Mouse (Mus musculus): ENCODE results near the gene Tyrp1. TPM values are rescaled to one million over a fixed set of nuclear protein-coding genes. Genes with fewer than 3 reads are reported as not detected.

Tyrp1 gene
- total and polyA plus RNA-seq, 3 experiments, result 0.05 TPM; not detected in 2

GRCm38 (mm10) chr4:80875055-80875454 lies 41.1 kb downstream of the Tyrp1 start:
- no peaks in the 10 kb centered on the region for H3K4me1 ChIP-seq (ENCODE audit: insufficient read depth, low read depth, low read length)
- no peak for TF ChIP-seq POLR2AphosphoS5 (IDR thresholded peaks at IDR 0.05; ENCODE audit: insufficient replicate concordance, low read depth, low read length)
- TF ChIP-seq GATA1 (IDR thresholded peaks at IDR 0.05; ENCODE audit: borderline replicate concordance, low read length), result no peak
- TF ChIP-seq CTCF (IDR thresholded peaks at IDR 0.05; ENCODE audit: low read depth, low read length), result no peak
- TF ChIP-seq GATA2 (IDR thresholded peaks at IDR 0.05; ENCODE audit: borderline replicate concordance, low read depth, low read length), result no peak
- no peak for TF ChIP-seq TAL1 (conservative IDR thresholded peaks at IDR 0.05; ENCODE audit: low read depth, low read length)
- ATAC-seq (ENCODE audit: extremely low read depth, insufficient number of reproducible peaks, low FRiP score, poor library complexity, severe bottlenecking), result no peak
- no peak for DNase-seq (ENCODE audit: low spot score)
- no peaks in the 10 kb centered on the region for H3K27me3 ChIP-seq (ENCODE audit: insufficient read depth, low read length)
- no peak overlapping the region for H3K4me3 ChIP-seq (ENCODE audit: low read depth, low read length)
- no peaks in the 10 kb centered on the region for H3K36me3 ChIP-seq (replicated peaks)
- peaks cover 8% of the 10 kb centered on the region; the same call in 1 of the 2 replicates for H3K9me3 ChIP-seq (replicated peaks)

GRCm38 (mm10) chr4:80881996-80882599 lies 48.2 kb downstream of the Tyrp1 start:
- DNase-seq (ENCODE audit: low spot score) (no peak), ATAC-seq (ENCODE audit: extremely low read depth, insufficient number of reproducible peaks, low FRiP score, poor library complexity, severe bottlenecking) (no peak)
- TF ChIP-seq CTCF (IDR thresholded peaks at IDR 0.05; ENCODE audit: low read depth, low read length), result no peak
- no peak for TF ChIP-seq GATA2 (IDR thresholded peaks at IDR 0.05; ENCODE audit: borderline replicate concordance, low read depth, low read length)
- TF ChIP-seq GATA1 (IDR thresholded peaks at IDR 0.05; ENCODE audit: borderline replicate concordance, low read length), result no peak
- no peak for TF ChIP-seq POLR2AphosphoS5 (IDR thresholded peaks at IDR 0.05; ENCODE audit: insufficient replicate concordance, low read depth, low read length)
- TF ChIP-seq TAL1 (conservative IDR thresholded peaks at IDR 0.05; ENCODE audit: low read depth, low read length), result no peak
- 0 out of 2 replicates have a peak, but pooled peaks cover 3% of the 10 kb centered on the region for H3K9me3 ChIP-seq (replicated peaks)
- no peaks in the 10 kb centered on the region for H3K27me3 ChIP-seq (ENCODE audit: insufficient read depth, low read length)
- no peaks in the 10 kb centered on the region for H3K36me3 ChIP-seq (replicated peaks)
- H3K4me3 ChIP-seq (ENCODE audit: low read depth, low read length), result no peak overlapping the region
- no peaks in the 10 kb centered on the region for H3K4me1 ChIP-seq (ENCODE audit: insufficient read depth, low read depth, low read length)

- H3K4me1 ChIP-seq (ENCODE audit: insufficient read depth, low read depth, low read length), result no peaks in the 10 kb centered on the region
- ATAC-seq (ENCODE audit: extremely low read depth, insufficient number of reproducible peaks, low FRiP score, poor library complexity, severe bottlenecking) (no peak), DNase-seq (ENCODE audit: low spot score) (no peak)
- no peaks in the 10 kb centered on the region for H3K27me3 ChIP-seq (ENCODE audit: insufficient read depth, low read length)
- no peak overlapping the region for H3K4me3 ChIP-seq (ENCODE audit: low read depth, low read length)
- TF ChIP-seq GATA2 (IDR thresholded peaks at IDR 0.05; ENCODE audit: borderline replicate concordance, low read depth, low read length) (no peak), CTCF (IDR thresholded peaks at IDR 0.05; ENCODE audit: low read depth, low read length) (no peak), POLR2AphosphoS5 (IDR thresholded peaks at IDR 0.05; ENCODE audit: insufficient replicate concordance, low read depth, low read length) (no peak), TAL1 (conservative IDR thresholded peaks at IDR 0.05; ENCODE audit: low read depth, low read length) (no peak), GATA1 (IDR thresholded peaks at IDR 0.05; ENCODE audit: borderline replicate concordance, low read length) (no peak)
- no peaks in the 10 kb centered on the region for H3K36me3 ChIP-seq (replicated peaks)
- 0 out of 2 replicates have a peak, but pooled peaks cover 3% of the 10 kb centered on the region for H3K9me3 ChIP-seq (replicated peaks)
These were observed 52.7 kb downstream of the Tyrp1 start for GRCm38 (mm10) chr4:80886631-80887030.

- TF ChIP-seq POLR2AphosphoS5 (IDR thresholded peaks at IDR 0.05; ENCODE audit: insufficient replicate concordance, low read depth, low read length) (no peak), GATA1 (IDR thresholded peaks at IDR 0.05; ENCODE audit: borderline replicate concordance, low read length) (no peak), TAL1 (conservative IDR thresholded peaks at IDR 0.05; ENCODE audit: low read depth, low read length) (no peak), GATA2 (IDR thresholded peaks at IDR 0.05; ENCODE audit: borderline replicate concordance, low read depth, low read length) (no peak), CTCF (IDR thresholded peaks at IDR 0.05; ENCODE audit: low read depth, low read length) (no peak)
- DNase-seq (ENCODE audit: low spot score) (no peak), ATAC-seq (ENCODE audit: extremely low read depth, insufficient number of reproducible peaks, low FRiP score, poor library complexity, severe bottlenecking) (no peak)
- Histone ChIP-seq H3K27me3 (ENCODE audit: insufficient read depth, low read length) (no peaks in the 10 kb centered on the region), H3K4me1 (ENCODE audit: insufficient read depth, low read depth, low read length) (no peaks in the 10 kb centered on the region), H3K9me3 (replicated peaks) (peaks cover 4% of the 10 kb centered on the region; the same call in 1 of the 2 replicates), H3K4me3 (ENCODE audit: low read depth, low read length) (no peak overlapping the region), H3K36me3 (replicated peaks) (no peaks in the 10 kb centered on the region)
These were observed 57.1 kb downstream of the Tyrp1 start for GRCm38 (mm10) chr4:80891004-80891403.

- no peak overlapping the region for H3K4me3 ChIP-seq (ENCODE audit: low read depth, low read length)
- ATAC-seq (ENCODE audit: extremely low read depth, insufficient number of reproducible peaks, low FRiP score, poor library complexity, severe bottlenecking) (no peak), DNase-seq (ENCODE audit: low spot score) (no peak)
- H3K9me3 ChIP-seq (replicated peaks), result peaks cover 9% of the 10 kb centered on the region; the same call in 1 of the 2 replicates
- no peaks in the 10 kb centered on the region for H3K36me3 ChIP-seq (replicated peaks)
- H3K4me1 ChIP-seq (ENCODE audit: insufficient read depth, low read depth, low read length), result no peaks in the 10 kb centered on the region
- no peak for TF ChIP-seq TAL1 (conservative IDR thresholded peaks at IDR 0.05; ENCODE audit: low read depth, low read length)
- TF ChIP-seq GATA1 (IDR thresholded peaks at IDR 0.05; ENCODE audit: borderline replicate concordance, low read length), result no peak
- no peak for TF ChIP-seq CTCF (IDR thresholded peaks at IDR 0.05; ENCODE audit: low read depth, low read length)
- TF ChIP-seq POLR2AphosphoS5 (IDR thresholded peaks at IDR 0.05; ENCODE audit: insufficient replicate concordance, low read depth, low read length), result no peak
- TF ChIP-seq GATA2 (IDR thresholded peaks at IDR 0.05; ENCODE audit: borderline replicate concordance, low read depth, low read length), result no peak
- no peaks in the 10 kb centered on the region for H3K27me3 ChIP-seq (ENCODE audit: insufficient read depth, low read length)
These were observed 61.5 kb downstream of the Tyrp1 start for GRCm38 (mm10) chr4:80895278-80895894.

Other genes starting within 250 kb of the Tyrp1 start
- not detected in 2 replicates for gene Lurap1l, start 76.5 kb downstream of the Tyrp1 start, total RNA-seq (2014; fragmentation: Nextera tagmentation)
- gene Lurap1l, start 76.5 kb downstream of the Tyrp1 start, total RNA-seq (2017), result 0.05 TPM in 1 of 2 replicates, not detected in the other
- gene Lurap1l, start 76.5 kb downstream of the Tyrp1 start, polyA plus RNA-seq (2012), result not detected in 2 replicates

Measured in G1E (cell line).